Mouse (Mus musculus) liver, adult 2 months (tissue): ENCODE data around the gene Tdrd9. TPM values are rescaled to one million over a fixed set of nuclear protein-coding genes. Genes with fewer than 3 reads are reported as not detected.
"Not testable (repeated sequence)": the region's sequence is repeated elsewhere in the genome, so short reads cannot be mapped to it uniquely, and the experiment has no call there.

Source experiments
- DNase-seq: peaks from one replicate; pipeline ENCODE4 v3.0.0-alpha.2; 2011; ENCODE audit warnings: low read depth, low spot score; ENCODE audit errors: extremely low read depth
- H3K27ac ChIP-seq: fragments of 200-500 bp; replicated peaks from 2 replicates; pipeline ENCODE4 v1.5.1; 2012; ENCODE audit warnings: low read depth, mild to moderate bottlenecking, control low read depth, inconsistent platforms, low read length; ENCODE audit not compliant: insufficient read depth
- H3K27me3 ChIP-seq: fragments of 200-500 bp; 2 replicates; pipeline ENCODE4 v1.6.1; 2012; ENCODE audit warnings: mild to moderate bottlenecking, moderate library complexity, low read length, inconsistent platforms; ENCODE audit not compliant: control insufficient read depth, insufficient read depth
- H3K36me3 ChIP-seq: fragments of 200-500 bp; 2 replicates; pipeline ENCODE4 v1.6.1; 2012; ENCODE audit warnings: low read length, inconsistent platforms; ENCODE audit not compliant: control insufficient read depth, insufficient read depth
- H3K4me1 ChIP-seq: fragments of 200-500 bp; 2 replicates; pipeline ENCODE4 v1.6.1; 2011; ENCODE audit warnings: low read length; ENCODE audit not compliant: control insufficient read depth, insufficient read depth
- H3K4me3 ChIP-seq: fragments of 200-500 bp; 2 replicates; pipeline ENCODE4 v1.5.1; 2011; ENCODE audit warnings: low read depth, mild to moderate bottlenecking, control low read depth, low read length, moderate library complexity; ENCODE audit not compliant: insufficient read depth
- H3K79me2 ChIP-seq: fragments of 200-500 bp; 2 replicates; pipeline ENCODE4 v1.6.1; 2012; ENCODE audit warnings: inconsistent platforms, mild to moderate bottlenecking, low read length, moderate library complexity; ENCODE audit not compliant: control insufficient read depth, insufficient read depth
- H3K9ac ChIP-seq: fragments of 200-500 bp; 2 replicates; pipeline ENCODE4 v1.6.1; 2012; ENCODE audit warnings: low read depth, mild to moderate bottlenecking, control low read depth, inconsistent platforms, low read length
- CTCF ChIP-seq: fragments of 200-500 bp; IDR thresholded peaks from 2 replicates; pipeline ENCODE4 v1.5.1; 2011; ENCODE audit warnings: low read depth, low read length, control low read depth
- POLR2A ChIP-seq: fragments of 200-500 bp; IDR thresholded peaks from 2 replicates; pipeline ENCODE4 v1.6.1; 2011; ENCODE audit warnings: low read length, control low read depth; ENCODE audit not compliant: insufficient read depth; ENCODE audit errors: extremely low read depth
- WGBS: fragments of 180-500 bp; shearing (Covaris S2); methylation state at CpG from one replicate; pipeline ENCODE4 v1.1.7; 2018; 5-methylcytosine and 5-hydroxymethylcytosine counted together
- polyA plus RNA-seq: library from polyadenylated mRNA; depleted of rRNA; stranded (reverse); fragments of >200 nt; gene quantifications from 2 replicates; pipeline ENCODE4 v1.2.3, GENCODE M21; 2012
- total RNA-seq: library from RNA; depleted of rRNA; stranded (reverse); fragments of >200 nt; gene quantifications from 2 replicates; pipeline ENCODE4 v1.2.3, GENCODE M21; 2014

Tdrd9 gene
- total and polyA plus RNA-seq, 2 experiments, result not detected

DNA sequence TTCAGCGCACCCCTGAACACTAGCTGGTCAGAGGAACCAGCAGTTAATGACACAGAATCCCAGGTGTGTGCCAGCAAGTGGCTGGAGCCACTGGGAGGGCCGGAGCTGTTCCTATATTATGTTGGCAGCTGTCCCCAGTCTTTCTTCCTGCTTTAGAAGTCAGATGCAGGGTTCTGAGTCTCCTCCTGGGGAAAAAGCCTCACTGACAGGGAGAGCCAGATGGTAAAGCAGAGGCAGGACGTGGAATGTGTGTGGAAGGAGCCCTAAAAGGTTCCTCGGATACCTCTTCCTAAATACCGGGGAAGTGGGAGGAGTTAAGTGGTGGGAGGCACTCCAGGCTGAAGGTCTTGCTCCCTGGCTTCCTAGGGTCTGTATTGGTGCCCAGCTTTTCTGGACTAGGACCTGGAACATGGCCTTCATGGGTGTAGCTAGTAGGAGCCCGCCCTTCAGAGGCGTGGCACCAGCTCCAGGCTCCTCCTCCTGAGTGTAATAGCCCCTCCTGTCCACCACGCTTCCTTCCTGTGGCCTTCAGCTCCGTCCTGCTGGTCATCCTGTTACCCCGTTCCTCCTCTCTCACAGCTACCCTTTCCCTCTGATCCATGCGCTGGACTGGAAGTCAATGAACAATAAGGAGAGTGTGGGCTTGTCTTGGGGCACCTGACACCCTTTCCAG lies 38.2 kb upstream of the Tdrd9 start:
- H3K36me3 ChIP-seq, result no peaks in the 10 kb centered on the region
- H3K9ac ChIP-seq, result peak overlapping the region; percentile 69
- peak overlapping the region; percentile 52 for H3K4me3 ChIP-seq
- DNase-seq, result peak; percentile 92
- 56% methylated on average over 11 of the region's 11 CpGs for WGBS
- peaks cover 9% of the 10 kb centered on the region for H3K4me1 ChIP-seq
- peak; percentile 32; the same call in 1 of the 2 replicates for TF ChIP-seq CTCF
- TF ChIP-seq POLR2A, result peak; percentile 65; the same call in 1 of the 2 replicates
- no peaks in the 10 kb centered on the region for H3K79me2 ChIP-seq
- H3K27ac ChIP-seq, result peak overlapping the region; percentile 77
- no peaks in the 10 kb centered on the region for H3K27me3 ChIP-seq

GRCm38 (mm10) chr12:111933971-111934370 lies 37.4 kb upstream of the Tdrd9 start:
- Histone ChIP-seq H3K4me3 (peak overlapping the region; percentile 52), H3K79me2 (no peaks in the 10 kb centered on the region)

DNA sequence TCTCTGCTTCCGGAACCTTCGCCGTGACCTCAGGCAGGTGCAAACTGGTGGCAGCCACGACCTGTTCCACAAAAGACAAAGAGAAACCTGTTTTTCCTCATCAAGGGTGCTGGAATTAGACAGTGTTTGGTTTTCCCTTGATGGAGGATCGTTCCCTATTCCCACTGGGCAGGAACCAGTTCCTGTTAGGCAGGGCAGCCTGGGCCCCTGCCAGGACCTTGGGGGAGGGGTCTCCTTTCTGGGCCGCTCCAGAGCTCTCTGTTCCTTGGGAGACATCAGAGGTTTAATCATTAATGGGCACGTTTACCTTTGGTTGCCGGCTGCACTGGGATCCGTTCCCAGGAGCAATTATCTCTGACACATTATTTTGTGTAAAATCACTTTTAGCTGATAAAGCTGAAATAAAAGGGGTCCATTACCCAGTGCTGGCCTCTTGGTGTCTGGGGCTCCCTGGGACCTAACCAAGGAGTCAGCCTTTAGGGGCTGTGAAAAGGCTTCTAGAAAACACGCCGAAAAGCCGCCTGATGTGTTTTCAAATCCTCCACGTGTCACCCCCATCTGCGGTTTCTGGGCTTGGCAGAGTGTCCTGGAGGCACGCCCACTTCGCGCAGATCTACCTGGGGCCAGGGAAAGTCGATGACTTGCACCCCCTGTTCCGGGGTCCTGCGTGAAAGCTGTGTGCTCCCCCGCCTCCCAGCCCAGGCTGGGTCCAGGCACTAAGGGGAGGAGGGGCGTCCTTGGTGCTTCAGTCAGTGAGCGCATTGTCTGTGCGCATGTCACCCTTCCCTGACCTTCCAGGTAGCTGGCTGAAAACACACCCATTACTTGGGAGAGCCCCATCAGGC lies 34.4 kb upstream of the Tdrd9 start:
- 21% methylated on average over 24 of the region's 24 CpGs for WGBS
- H3K9ac ChIP-seq, result peak overlapping the region; percentile 46

More at GRCm38 (mm10) chr12:111933971-111934370, 37.4 kb upstream of the Tdrd9 start:
- Histone ChIP-seq H3K27ac (peak overlapping the region; percentile 77), H3K36me3 (no peaks in the 10 kb centered on the region), H3K9ac (peak overlapping the region; percentile 69), H3K27me3 (no peaks in the 10 kb centered on the region), H3K4me1 (peaks cover 9% of the 10 kb centered on the region)
- TF ChIP-seq POLR2A (no peak), CTCF (no peak)
- no peak for DNase-seq
- 43% methylated on average over 2 of the region's 2 CpGs for WGBS

GRCm38 (mm10) chr12:111938623-111939177 lies 32.7 kb upstream of the Tdrd9 start:
- no peak for DNase-seq
- H3K27me3 ChIP-seq, result no peaks in the 10 kb centered on the region
- H3K36me3 ChIP-seq, result no peaks in the 10 kb centered on the region
- WGBS, result 91% methylated on average over 1 of the region's 1 CpGs
- H3K4me1 ChIP-seq, result peaks cover 15% of the 10 kb centered on the region
- no peak overlapping the region for H3K4me3 ChIP-seq
- H3K9ac ChIP-seq, result no peak overlapping the region
- no peaks in the 10 kb centered on the region for H3K79me2 ChIP-seq
- TF ChIP-seq CTCF, result no peak
- no peak for TF ChIP-seq POLR2A
- H3K27ac ChIP-seq, result no peak overlapping the region

More for the DNA sequence above, 34.4 kb upstream of the Tdrd9 start:
- Histone ChIP-seq H3K4me3 (0 out of 2 replicates have a peak overlapping the region, but pooled peaks have one; percentile 8), H3K4me1 (peaks cover 9% of the 10 kb centered on the region), H3K27ac (peak overlapping the region; percentile 19), H3K79me2 (no peaks in the 10 kb centered on the region), H3K36me3 (no peaks in the 10 kb centered on the region), H3K27me3 (no peaks in the 10 kb centered on the region)
- DNase-seq, result peak; percentile 75
- TF ChIP-seq POLR2A (no peak), CTCF (no peak)

DNA sequence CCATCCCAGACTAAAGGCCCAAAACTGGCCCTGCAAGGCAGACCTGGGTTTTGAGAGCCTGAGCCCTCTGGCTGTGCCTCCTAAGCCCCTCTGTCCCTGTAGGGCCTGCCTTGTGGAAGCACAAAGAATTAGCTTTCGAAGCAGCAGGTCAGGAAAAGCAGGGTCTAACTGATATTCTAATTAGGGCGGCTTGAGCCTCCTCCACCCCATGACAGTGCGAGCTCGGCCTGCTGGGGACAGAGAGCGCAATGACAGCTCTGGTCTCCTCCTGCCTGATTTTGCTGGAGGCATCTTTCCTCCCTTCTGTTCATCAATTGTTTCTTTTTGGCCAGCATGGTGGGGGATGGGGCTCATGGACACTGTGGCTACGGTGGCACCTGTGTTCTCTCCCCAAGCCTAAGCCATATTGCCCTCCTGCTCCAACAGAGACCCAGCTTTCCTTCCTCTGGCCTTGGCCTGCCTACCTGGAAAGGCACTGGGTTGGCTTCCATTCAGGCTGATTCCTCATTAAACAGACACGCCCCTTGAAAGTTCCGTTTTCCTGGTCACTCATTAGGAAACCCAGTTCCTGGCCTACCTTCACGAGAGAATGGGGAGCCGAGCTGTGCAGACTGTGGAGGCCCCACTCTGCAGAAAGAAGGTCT lies 27.8 kb upstream of the Tdrd9 start:
- H3K4me1 ChIP-seq, result peaks cover 14% of the 10 kb centered on the region
- TF ChIP-seq POLR2A (no peak), CTCF (no peak)
- H3K36me3 ChIP-seq, result no peaks in the 10 kb centered on the region
- H3K27me3 ChIP-seq, result no peaks in the 10 kb centered on the region
- H3K4me3 ChIP-seq, result peak overlapping the region; percentile 43
- H3K27ac ChIP-seq, result peak overlapping the region; percentile 77
- 49% methylated on average over 10 of the region's 10 CpGs for WGBS
- peak; percentile 83 for DNase-seq
- peak overlapping the region; percentile 63 for H3K9ac ChIP-seq
- no peaks in the 10 kb centered on the region for H3K79me2 ChIP-seq

DNA sequence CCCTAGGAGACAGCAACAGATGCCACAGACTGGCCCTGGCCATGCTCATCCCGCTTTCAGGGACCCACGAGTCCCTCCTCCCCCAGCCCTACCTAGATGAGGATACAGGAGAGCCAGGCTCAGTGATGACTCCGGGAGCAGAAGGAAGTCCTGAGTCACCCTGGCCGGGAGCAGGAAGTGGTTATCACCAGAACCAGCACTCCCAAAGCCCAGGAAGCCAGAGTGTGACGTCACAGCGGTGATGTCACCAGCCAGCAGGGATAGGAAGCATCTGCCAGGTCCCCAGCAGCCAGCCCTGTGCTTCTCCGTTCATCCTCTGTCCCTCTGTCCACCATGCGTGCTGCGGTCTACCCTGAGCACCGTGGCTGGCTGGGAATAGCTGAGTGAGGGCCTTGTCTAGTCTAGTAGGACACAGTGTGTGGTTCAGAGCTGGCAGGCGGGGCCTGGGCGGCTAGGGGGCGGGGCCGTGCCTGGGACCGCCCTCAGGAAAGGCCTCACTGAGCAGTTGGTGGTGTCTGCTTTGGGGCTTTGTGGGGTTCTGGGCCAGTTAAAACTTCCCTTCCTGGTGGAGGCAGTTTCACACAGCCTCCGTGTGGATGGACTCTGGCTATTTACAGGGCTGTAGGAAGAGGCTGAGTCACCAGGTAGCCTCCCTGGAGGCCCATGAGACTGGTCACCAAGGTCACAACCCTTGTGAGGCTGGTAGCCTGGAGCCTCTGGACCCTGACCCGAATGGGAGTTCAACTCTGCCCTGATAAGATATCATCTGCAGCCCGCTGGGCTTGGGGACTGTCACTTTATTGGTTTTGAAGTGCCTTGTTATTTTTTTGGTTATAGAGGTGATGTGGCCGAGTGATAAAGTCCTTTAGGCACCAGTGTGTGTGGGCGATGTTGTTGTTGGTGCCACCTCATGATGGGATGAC lies 27.0 kb upstream of the Tdrd9 start:
- Histone ChIP-seq H3K9ac (peak overlapping the region; percentile 55), H3K4me3 (peak overlapping the region; percentile 43), H3K27ac (peak overlapping the region; percentile 77), H3K4me1 (peaks cover 14% of the 10 kb centered on the region)
- not testable (repeated sequence) for H3K79me2 ChIP-seq, H3K27me3 ChIP-seq, H3K36me3 ChIP-seq
- 20% methylated on average over 18 of the region's 20 CpGs for WGBS
- peak; percentile 87 for DNase-seq
